Mouse (Mus musculus): ENCODE measurements at regions not wholly inside any gene's neighbourhood (a gene's known extent, or its start where the extent isn't known, plus 50 kb on each side); places are given as distances from the start of the nearest gene placed in this dataset.

- H3K9me3 ChIP-seq (ENCODE audit: low read length), result no peaks in the 10 kb centered on the region
- no peaks in the 10 kb centered on the region for H3K4me1 ChIP-seq (ENCODE audit: insufficient read depth, low read depth, low read length)
- TF ChIP-seq EP300 (IDR thresholded peaks at IDR 0.05), result no peak
- no peak for TF ChIP-seq CTCF (IDR thresholded peaks at IDR 0.05)
- no peaks in the 10 kb centered on the region for H3K27me3 ChIP-seq (replicated peaks; ENCODE audit: insufficient read depth, low read length)
- H3K9ac ChIP-seq (replicated peaks; ENCODE audit: low read depth), result no peak overlapping the region
- ATAC-seq (no peak), DNase-seq (ENCODE audit: low spot score) (no peak)
- WGBS, result 68% methylated on average over 5 of the region's 5 CpGs
- no peak overlapping the region for H3K4me3 ChIP-seq (ENCODE audit: low read depth, low read length)
- no peak overlapping the region for H3K27ac ChIP-seq (ENCODE audit: low read length)
- no peaks in the 10 kb centered on the region for H3K36me3 ChIP-seq (ENCODE audit: insufficient read depth, low read length)
- H3K4me2 ChIP-seq (replicated peaks; ENCODE audit: low read depth, low read length), result no peak overlapping the region
These were observed 216.3 kb downstream of the Gm12728 start for GRCm38 (mm10) chr4:106005936-106006335.

- DNase-seq (ENCODE audit: low spot score) (no peak), ATAC-seq (no peak)
- Histone ChIP-seq H3K4me1 (ENCODE audit: insufficient read depth, low read depth, low read length) (no peaks in the 10 kb centered on the region), H3K36me3 (ENCODE audit: insufficient read depth, low read length) (no peaks in the 10 kb centered on the region), H3K4me3 (ENCODE audit: low read depth, low read length) (no peak overlapping the region), H3K9ac (replicated peaks; ENCODE audit: low read depth) (no peak overlapping the region), H3K27ac (ENCODE audit: low read length) (no peak overlapping the region), H3K27me3 (replicated peaks; ENCODE audit: insufficient read depth, low read length) (no peaks in the 10 kb centered on the region), H3K4me2 (replicated peaks; ENCODE audit: low read depth, low read length) (no peak overlapping the region), H3K9me3 (ENCODE audit: low read length) (no peaks in the 10 kb centered on the region)
- TF ChIP-seq CTCF (IDR thresholded peaks at IDR 0.05) (no peak), EP300 (IDR thresholded peaks at IDR 0.05) (no peak)
- 57% methylated on average over 8 of the region's 8 CpGs for WGBS
These were observed 217.9 kb downstream of the Gm12728 start for GRCm38 (mm10) chr4:106007334-106008190.

GRCm38 (mm10) chr4:106017065-106017646, 227.5 kb downstream of the Gm12728 start:
- H3K9ac ChIP-seq (replicated peaks; ENCODE audit: low read depth), result no peak overlapping the region
- TF ChIP-seq EP300 (IDR thresholded peaks at IDR 0.05) (peak; percentile 35; the same call in 1 of the 2 replicates), CTCF (IDR thresholded peaks at IDR 0.05) (no peak)
- H3K4me2 ChIP-seq (replicated peaks; ENCODE audit: low read depth, low read length), result no peak overlapping the region
- H3K27me3 ChIP-seq (replicated peaks; ENCODE audit: insufficient read depth, low read length), result no peaks in the 10 kb centered on the region
- H3K27ac ChIP-seq (ENCODE audit: low read length), result no peak overlapping the region
- H3K4me3 ChIP-seq (ENCODE audit: low read depth, low read length), result no peak overlapping the region
- H3K4me1 ChIP-seq (ENCODE audit: insufficient read depth, low read depth, low read length), result no peaks in the 10 kb centered on the region
- ATAC-seq (peak; percentile 73), DNase-seq (ENCODE audit: low spot score) (peak; percentile 71)
- no peaks in the 10 kb centered on the region for H3K9me3 ChIP-seq (ENCODE audit: low read length)
- WGBS, result 72% methylated on average over 6 of the region's 6 CpGs
- H3K36me3 ChIP-seq (ENCODE audit: insufficient read depth, low read length), result no peaks in the 10 kb centered on the region

GRCm38 (mm10) chr4:106018936-106019335, 229.3 kb downstream of the Gm12728 start:
- no peaks in the 10 kb centered on the region for H3K36me3 ChIP-seq (ENCODE audit: insufficient read depth, low read length)
- no peak overlapping the region for H3K9ac ChIP-seq (replicated peaks; ENCODE audit: low read depth)
- no peaks in the 10 kb centered on the region for H3K9me3 ChIP-seq (ENCODE audit: low read length)
- TF ChIP-seq EP300 (IDR thresholded peaks at IDR 0.05) (no peak), CTCF (IDR thresholded peaks at IDR 0.05) (no peak)
- H3K4me1 ChIP-seq (ENCODE audit: insufficient read depth, low read depth, low read length), result no peaks in the 10 kb centered on the region
- WGBS, result 52% methylated on average over 4 of the region's 4 CpGs
- H3K4me3 ChIP-seq (ENCODE audit: low read depth, low read length), result no peak overlapping the region
- no peak for DNase-seq (ENCODE audit: low spot score)
- no peak for ATAC-seq
- H3K4me2 ChIP-seq (replicated peaks; ENCODE audit: low read depth, low read length), result no peak overlapping the region
- no peaks in the 10 kb centered on the region for H3K27me3 ChIP-seq (replicated peaks; ENCODE audit: insufficient read depth, low read length)
- H3K27ac ChIP-seq (ENCODE audit: low read length), result no peak overlapping the region

GRCm38 (mm10) chr4:106020338-106020737, 230.7 kb downstream of the Gm12728 start:
- Histone ChIP-seq H3K9me3 (ENCODE audit: low read length) (no peaks in the 10 kb centered on the region), H3K36me3 (ENCODE audit: insufficient read depth, low read length) (no peaks in the 10 kb centered on the region), H3K4me1 (ENCODE audit: insufficient read depth, low read depth, low read length) (no peaks in the 10 kb centered on the region), H3K4me3 (ENCODE audit: low read depth, low read length) (no peak overlapping the region), H3K9ac (replicated peaks; ENCODE audit: low read depth) (no peak overlapping the region), H3K27ac (ENCODE audit: low read length) (no peak overlapping the region), H3K4me2 (replicated peaks; ENCODE audit: low read depth, low read length) (no peak overlapping the region), H3K27me3 (replicated peaks; ENCODE audit: insufficient read depth, low read length) (no peaks in the 10 kb centered on the region)
- ATAC-seq (peak; percentile 64), DNase-seq (ENCODE audit: low spot score) (peak; percentile 71)
- no peak for TF ChIP-seq CTCF (IDR thresholded peaks at IDR 0.05)
- no peak for TF ChIP-seq EP300 (IDR thresholded peaks at IDR 0.05)
- WGBS, result 32% methylated on average over 4 of the region's 4 CpGs

GRCm38 (mm10) chr4:106024591-106024990, 234.9 kb downstream of the Gm12728 start:
- H3K36me3 ChIP-seq (ENCODE audit: insufficient read depth, low read length), result no peaks in the 10 kb centered on the region
- 85% methylated on average over 1 of the region's 1 CpGs for WGBS
- ATAC-seq (no peak), DNase-seq (ENCODE audit: low spot score) (no peak)
- no peaks in the 10 kb centered on the region for H3K27me3 ChIP-seq (replicated peaks; ENCODE audit: insufficient read depth, low read length)
- H3K4me2 ChIP-seq (replicated peaks; ENCODE audit: low read depth, low read length), result no peak overlapping the region
- H3K9ac ChIP-seq (replicated peaks; ENCODE audit: low read depth), result no peak overlapping the region
- TF ChIP-seq EP300 (IDR thresholded peaks at IDR 0.05) (no peak), CTCF (IDR thresholded peaks at IDR 0.05) (no peak)
- no peaks in the 10 kb centered on the region for H3K9me3 ChIP-seq (ENCODE audit: low read length)
- no peaks in the 10 kb centered on the region for H3K4me1 ChIP-seq (ENCODE audit: insufficient read depth, low read depth, low read length)
- no peak overlapping the region for H3K4me3 ChIP-seq (ENCODE audit: low read depth, low read length)
- no peak overlapping the region for H3K27ac ChIP-seq (ENCODE audit: low read length)
